Mouse (Mus musculus): ENCODE measurements around the gene Sfta2. TPM values are rescaled to one million over a fixed set of nuclear protein-coding genes. Genes with fewer than 3 reads are reported as not detected.

The Sfta2 gene
- polyA plus RNA-seq, 2 experiments: not detected

GRCm38 (mm10) chr17:35601736-35602354 lies 496 bp downstream of the Sfta2 start:
- no peaks in the 10 kb centered on the region for H3K9me3 ChIP-seq (ENCODE audit: control insufficient read depth, low read length)
- no peak overlapping the region for H3K27ac ChIP-seq
- no peaks in the 10 kb centered on the region for H3K36me3 ChIP-seq (replicated peaks; ENCODE audit: control insufficient read depth, insufficient read depth, low read depth)
- H3K9ac ChIP-seq (replicated peaks): no peak overlapping the region
- no peaks in the 10 kb centered on the region for H3K27me3 ChIP-seq (ENCODE audit: control insufficient read depth, insufficient read depth, low read length)
- ATAC-seq (ENCODE audit: insufficient read depth): no peak
- DNase-seq (ENCODE audit: low read depth in 3 of 3, low spot score in 3 of 3): no peak
- 41% methylated on average over 8 of the region's 8 CpGs for WGBS (ENCODE audit: insufficient replicate concordance)
- no peak overlapping the region for H3K4me2 ChIP-seq (ENCODE audit: low read depth)
- H3K4me3 ChIP-seq (ENCODE audit: insufficient read depth in 1 of 2, low read depth in 2 of 2, low read length in 2 of 2): no peak overlapping the region
- no peaks in the 10 kb centered on the region for H3K4me1 ChIP-seq (replicated peaks; ENCODE audit: control insufficient read depth in 2 of 2, insufficient read depth in 2 of 2, low read length in 1 of 2)
- no peak for TF ChIP-seq CTCF (IDR thresholded peaks at IDR 0.05; ENCODE audit: low read depth)
- no peak for TF ChIP-seq EP300 (IDR thresholded peaks at IDR 0.05; ENCODE audit: low read depth)

GRCm38 (mm10) chr17:35617127-35617526 lies 15.8 kb downstream of the Sfta2 start:
- Histone ChIP-seq H3K27me3 (ENCODE audit: control insufficient read depth, insufficient read depth, low read length) (no peaks in the 10 kb centered on the region), H3K4me2 (ENCODE audit: low read depth) (no peak overlapping the region), H3K27ac (no peak overlapping the region), H3K9me3 (ENCODE audit: control insufficient read depth, low read length) (no peaks in the 10 kb centered on the region), H3K4me3 (ENCODE audit: insufficient read depth in 1 of 2, low read depth in 2 of 2, low read length in 2 of 2) (no peak overlapping the region), H3K4me1 (replicated peaks; ENCODE audit: control insufficient read depth in 2 of 2, insufficient read depth in 2 of 2, low read length in 1 of 2) (no peaks in the 10 kb centered on the region), H3K36me3 (replicated peaks; ENCODE audit: control insufficient read depth, insufficient read depth, low read depth) (no peaks in the 10 kb centered on the region), H3K9ac (replicated peaks) (no peak overlapping the region)
- TF ChIP-seq CTCF (IDR thresholded peaks at IDR 0.05; ENCODE audit: low read depth) (no peak), EP300 (IDR thresholded peaks at IDR 0.05; ENCODE audit: low read depth) (no peak)
- ATAC-seq (ENCODE audit: insufficient read depth) (no peak), DNase-seq (ENCODE audit: low read depth in 3 of 3, low spot score in 3 of 3) (no peak)
- WGBS (ENCODE audit: insufficient replicate concordance): 45% methylated on average over 4 of the region's 4 CpGs

- TF ChIP-seq CTCF (IDR thresholded peaks at IDR 0.05; ENCODE audit: low read depth) (no peak), EP300 (IDR thresholded peaks at IDR 0.05; ENCODE audit: low read depth) (no peak)
- WGBS (ENCODE audit: insufficient replicate concordance): 68% methylated on average over 7 of the region's 7 CpGs
- no peak within 1 kb of the TSS for H3K27ac ChIP-seq
Observed at GRCm38 (mm10) chr17:35626537-35626936, 25.2 kb downstream of the Sfta2 start, which contains the start of gene Gm9573. Gene Gm9573 (minus strand): TSS chr17:35626637.

GRCm38 (mm10) chr17:35633992-35634391 lies 32.6 kb downstream of the Sfta2 start:
- no peak overlapping the region for H3K9ac ChIP-seq (replicated peaks)
- H3K4me3 ChIP-seq (ENCODE audit: insufficient read depth in 1 of 2, low read depth in 2 of 2, low read length in 2 of 2): no peak overlapping the region
- DNase-seq (ENCODE audit: low read depth in 3 of 3, low spot score in 3 of 3) (no peak), ATAC-seq (ENCODE audit: insufficient read depth) (no peak)
- H3K27me3 ChIP-seq (ENCODE audit: control insufficient read depth, insufficient read depth, low read length): no peaks in the 10 kb centered on the region
- H3K9me3 ChIP-seq (ENCODE audit: control insufficient read depth, low read length): no peaks in the 10 kb centered on the region
- 6% methylated on average over 1 of the region's 1 CpGs for WGBS (ENCODE audit: insufficient replicate concordance)
- TF ChIP-seq CTCF (IDR thresholded peaks at IDR 0.05; ENCODE audit: low read depth) (peak; percentile 26; the same call in 1 of the 2 replicates), EP300 (IDR thresholded peaks at IDR 0.05; ENCODE audit: low read depth) (no peak)
- H3K27ac ChIP-seq: no peak overlapping the region
- no peaks in the 10 kb centered on the region for H3K4me1 ChIP-seq (replicated peaks; ENCODE audit: control insufficient read depth in 2 of 2, insufficient read depth in 2 of 2, low read length in 1 of 2)
- no peaks in the 10 kb centered on the region for H3K36me3 ChIP-seq (replicated peaks; ENCODE audit: control insufficient read depth, insufficient read depth, low read depth)
- no peak overlapping the region for H3K4me2 ChIP-seq (ENCODE audit: low read depth)

More at GRCm38 (mm10) chr17:35626537-35626936, 25.2 kb downstream of the Sfta2 start, which contains the start of gene Gm9573:
- Histone ChIP-seq H3K4me3 (ENCODE audit: insufficient read depth in 1 of 2, low read depth in 2 of 2, low read length in 2 of 2) (no peak within 1 kb of the TSS), H3K9me3 (ENCODE audit: control insufficient read depth, low read length) (no peaks in the 10 kb centered on the region), H3K9ac (replicated peaks) (no peak within 1 kb of the TSS), H3K4me2 (ENCODE audit: low read depth) (no peak within 1 kb of the TSS), H3K27me3 (ENCODE audit: control insufficient read depth, insufficient read depth, low read length) (no peaks in the 10 kb centered on the region), H3K4me1 (replicated peaks; ENCODE audit: control insufficient read depth in 2 of 2, insufficient read depth in 2 of 2, low read length in 1 of 2) (no peaks in the 10 kb centered on the region), H3K36me3 (replicated peaks; ENCODE audit: control insufficient read depth, insufficient read depth, low read depth) (no peaks in the 10 kb centered on the region)
- no peak for ATAC-seq (ENCODE audit: insufficient read depth)
- no peak for DNase-seq (ENCODE audit: low read depth in 3 of 3, low spot score in 3 of 3)

- H3K9ac ChIP-seq (replicated peaks): no peak overlapping the region
- 42% methylated on average over 3 of the region's 3 CpGs for WGBS (ENCODE audit: insufficient replicate concordance)
Observed at GRCm38 (mm10) chr17:35635202-35635601, 33.9 kb downstream of the Sfta2 start.

More at GRCm38 (mm10) chr17:35635202-35635601, 33.9 kb downstream of the Sfta2 start:
- ATAC-seq (ENCODE audit: insufficient read depth) (no peak), DNase-seq (ENCODE audit: low read depth in 3 of 3, low spot score in 3 of 3) (no peak)
- Histone ChIP-seq H3K4me3 (ENCODE audit: insufficient read depth in 1 of 2, low read depth in 2 of 2, low read length in 2 of 2) (no peak overlapping the region), H3K36me3 (replicated peaks; ENCODE audit: control insufficient read depth, insufficient read depth, low read depth) (no peaks in the 10 kb centered on the region), H3K27me3 (ENCODE audit: control insufficient read depth, insufficient read depth, low read length) (no peaks in the 10 kb centered on the region), H3K27ac (no peak overlapping the region), H3K9me3 (ENCODE audit: control insufficient read depth, low read length) (no peaks in the 10 kb centered on the region), H3K4me2 (ENCODE audit: low read depth) (no peak overlapping the region), H3K4me1 (replicated peaks; ENCODE audit: control insufficient read depth in 2 of 2, insufficient read depth in 2 of 2, low read length in 1 of 2) (no peaks in the 10 kb centered on the region)
- TF ChIP-seq EP300 (IDR thresholded peaks at IDR 0.05; ENCODE audit: low read depth): no peak
- TF ChIP-seq CTCF (IDR thresholded peaks at IDR 0.05; ENCODE audit: low read depth): no peak

Data from liver, embryonic 14.5 days (tissue).